Mouse (Mus musculus) v-Abl transformed pro-B cells (cell line): Measurements from ENCODE around the gene Snx27.

Source experiments
- in situ Hi-C, 2 experiments: fragments of 400-800 bp; cut with MboI; formaldehyde crosslinking; loops; one replicate each; pipeline ENCODE4 v1.15.1; 2025; ENCODE audit not compliant: unreplicated experiment in 2 of 2

Snx27 gene

DNA sequence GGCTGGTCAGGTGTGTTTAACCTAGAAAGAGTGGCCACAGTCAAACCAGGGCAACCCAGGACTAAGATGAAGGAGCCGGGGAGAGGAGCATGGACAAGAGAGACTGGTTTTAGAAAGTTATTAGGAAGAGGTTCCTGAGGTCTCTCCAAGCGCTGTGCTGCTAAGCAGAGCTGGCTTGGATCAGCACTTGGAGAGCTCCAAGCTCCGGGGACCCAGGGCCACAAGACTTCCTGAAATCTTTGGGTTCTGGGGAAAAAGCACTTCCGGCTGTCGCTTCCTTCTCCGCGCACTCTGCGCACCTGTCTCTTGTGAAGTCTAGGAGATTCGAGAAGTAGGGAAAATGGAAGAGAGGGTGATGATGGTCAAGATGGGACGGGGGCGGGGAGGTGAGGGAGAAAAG lies 103.0 kb downstream of the Snx27 start:
- in situ Hi-C loops = no loop called here

- in situ Hi-C loops = no loop called here
Observed at GRCm38 (mm10) chr3:94478591-94479169, 103.8 kb downstream of the Snx27 start.

DNA sequence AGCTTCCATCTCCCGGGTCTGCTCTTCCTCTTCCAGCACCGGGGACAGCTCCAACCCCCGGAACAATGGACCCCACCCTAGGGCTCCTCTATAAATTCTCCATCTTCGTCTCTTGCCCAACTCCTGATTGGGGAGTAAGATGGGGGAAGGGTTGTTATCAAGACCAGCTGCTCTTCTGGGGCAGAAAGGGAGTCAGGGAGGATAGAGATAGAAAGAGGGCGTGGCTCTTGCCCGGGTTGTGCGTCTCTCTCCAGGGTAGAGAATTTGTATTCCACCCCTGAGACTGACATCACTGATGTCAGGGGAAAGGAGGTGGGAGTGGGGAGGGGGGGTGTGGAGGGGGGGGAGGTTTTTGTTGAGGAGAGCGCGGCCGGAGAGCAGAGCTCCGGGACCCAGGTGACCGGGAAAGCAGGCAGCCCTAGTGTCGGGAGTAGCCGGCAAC lies 104.5 kb downstream of the Snx27 start, which contains the start of gene Celf3:
Gene Celf3 (plus strand): TSS at position 315 of the 442 bp plus-strand sequence.
- in situ Hi-C loops = no loop called here

DNA sequence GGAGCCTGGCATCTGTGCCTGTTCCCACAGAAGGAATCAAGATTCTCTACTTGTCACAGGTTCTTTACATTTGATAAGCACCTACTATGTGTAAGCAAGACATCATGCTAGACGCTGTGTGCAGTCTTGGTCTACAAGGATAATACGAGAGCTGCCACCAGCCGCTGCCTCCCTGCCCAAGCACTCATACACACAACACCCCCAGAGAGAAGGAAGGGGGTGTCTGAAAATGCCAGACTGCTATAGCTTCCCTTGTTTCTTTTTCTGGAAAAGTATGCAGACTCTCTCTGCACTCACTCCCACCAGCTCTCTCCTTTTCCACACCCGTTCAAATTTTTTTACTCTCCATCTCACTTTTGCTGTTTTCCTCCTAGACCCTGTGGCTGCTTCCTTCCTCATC lies 105.1 kb downstream of the Snx27 start:
- in situ Hi-C loops = no loop called here

- in situ Hi-C loops = no loop called here
Observed at GRCm38 (mm10) chr3:94476301-94477035, 106.0 kb downstream of the Snx27 start.

GRCm38 (mm10) chr3:94473567-94474232 lies 108.8 kb downstream of the Snx27 start:
- in situ Hi-C loops = no loop called here

DNA sequence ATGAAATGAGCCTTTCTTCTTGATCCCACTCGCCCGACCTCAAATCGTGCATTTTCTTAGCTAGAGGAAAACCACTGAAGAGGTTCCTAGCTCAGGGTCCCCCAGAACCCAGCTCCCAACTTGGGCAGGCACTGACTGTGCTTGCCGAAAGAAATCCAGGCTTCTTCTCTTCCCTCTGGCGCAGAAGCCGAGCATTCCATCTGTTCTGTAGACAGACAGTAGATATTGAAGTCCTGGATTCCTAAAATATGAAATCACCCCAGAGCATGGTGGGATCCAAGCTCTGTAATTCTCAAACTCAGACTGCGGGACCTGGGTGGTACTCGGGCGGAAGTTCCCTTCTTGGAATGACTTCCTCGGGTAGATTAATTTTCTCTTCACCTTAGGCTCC lies 109.4 kb downstream of the Snx27 start:
- in situ Hi-C loops = no loop called here

DNA sequence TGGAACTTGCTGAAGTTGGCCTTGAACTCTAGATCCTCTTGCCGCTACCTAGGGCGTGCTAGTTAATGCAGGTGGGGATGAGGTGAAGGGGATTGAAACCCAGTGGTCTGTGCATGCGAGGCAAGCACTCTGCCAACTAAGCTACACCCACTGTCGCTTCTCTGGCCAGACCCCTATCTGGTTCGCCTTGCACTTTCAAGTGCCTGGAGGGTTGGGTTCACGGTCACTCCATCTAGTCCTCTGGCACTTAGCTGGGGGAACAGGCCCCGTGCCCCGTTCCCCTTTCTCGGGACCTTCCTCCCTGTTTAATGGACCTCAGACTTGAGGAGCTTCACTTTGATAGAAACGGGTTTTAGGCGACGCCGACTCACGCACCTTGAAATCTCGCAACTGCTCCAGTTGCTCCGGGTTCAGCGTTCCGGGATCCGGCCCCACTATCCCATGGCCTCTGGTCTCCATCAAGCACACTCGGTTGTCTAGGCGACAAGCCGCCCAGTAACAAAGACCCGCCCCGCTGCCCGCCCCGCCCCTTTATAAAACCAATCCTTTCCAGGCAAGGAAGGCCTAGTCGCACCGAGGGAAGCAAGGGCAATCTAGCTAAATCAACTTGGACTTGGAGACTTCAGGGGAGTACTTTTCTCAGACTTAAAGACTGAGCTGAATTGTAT lies 109.9 kb downstream of the Snx27 start:
- in situ Hi-C loops = no loop called here

- in situ Hi-C loops = no loop called here
Observed at GRCm38 (mm10) chr3:94468931-94469330, 113.6 kb downstream of the Snx27 start.

DNA sequence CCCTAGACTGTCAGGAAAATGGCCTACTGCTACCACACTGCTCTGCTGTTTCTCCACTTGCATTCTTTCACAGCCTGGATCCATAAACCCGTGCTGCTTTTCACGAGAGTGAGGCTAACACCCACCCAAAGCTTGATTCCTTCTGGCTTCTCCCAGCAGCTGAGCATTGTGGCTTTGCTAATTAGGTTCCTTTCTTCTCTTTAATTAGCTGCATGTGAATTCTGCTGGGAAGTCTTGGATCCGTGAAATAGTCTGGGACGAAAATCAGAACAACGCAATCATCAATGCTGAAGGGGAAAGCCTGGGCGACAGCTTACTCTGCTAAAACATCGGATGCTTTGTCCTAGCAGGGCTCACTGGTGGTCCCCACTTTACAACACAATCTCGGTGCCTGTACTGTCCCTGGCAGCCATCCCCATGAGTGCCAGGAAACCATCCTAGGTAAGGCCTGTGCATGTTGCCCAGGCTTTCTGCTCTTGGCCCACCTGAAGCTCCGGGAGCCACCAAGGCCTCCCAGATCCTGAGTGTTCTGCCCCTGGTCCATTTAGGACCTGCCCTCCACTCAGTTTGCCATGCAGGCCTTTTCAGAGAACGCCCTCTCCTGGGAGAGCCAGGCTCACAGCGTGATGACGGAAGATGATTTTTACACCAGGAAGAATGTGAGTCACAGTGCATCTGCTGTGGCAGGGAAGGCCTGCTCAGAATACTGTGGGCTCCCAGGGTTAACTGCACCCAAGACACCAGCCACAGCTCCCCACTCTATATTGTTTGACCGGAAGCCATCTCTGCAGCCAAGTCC lies 116.7 kb downstream of the Snx27 start:
- in situ Hi-C loops = no loop called here

- in situ Hi-C loops = no loop called here
Observed at GRCm38 (mm10) chr3:94463926-94464578, 118.5 kb downstream of the Snx27 start.

DNA sequence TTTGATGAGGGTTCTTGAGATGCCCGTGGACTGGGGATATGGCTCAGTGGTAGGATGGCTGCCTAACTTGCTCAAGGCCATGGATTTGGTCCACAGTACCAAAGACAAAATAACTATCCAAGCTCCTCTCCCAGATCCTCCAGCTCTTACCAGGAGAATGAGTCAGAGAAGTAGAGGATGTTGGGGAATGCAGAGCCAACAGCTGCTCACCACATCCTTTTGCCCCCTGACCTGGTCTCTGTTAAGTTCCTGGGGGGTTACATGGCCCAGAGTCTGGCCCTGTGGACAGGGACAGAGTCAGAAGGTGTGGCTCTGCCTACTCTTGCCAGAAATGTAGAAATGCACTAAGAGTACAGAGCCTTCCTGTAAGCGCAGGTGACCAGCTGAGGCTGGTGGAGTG lies 122.7 kb downstream of the Snx27 start:
- in situ Hi-C loops = loop anchor here (5.0 to 10.0 kb wide), 4 partner anchors 142 to 445 kb away; no protein-coding TSS in a partner anchor

GRCm38 (mm10) chr3:94457055-94457454 lies 125.5 kb downstream of the Snx27 start:
- in situ Hi-C loops = loop anchor here (5.0 to 10.0 kb wide), 4 partner anchors 145 to 448 kb away; no protein-coding TSS in a partner anchor

DNA sequence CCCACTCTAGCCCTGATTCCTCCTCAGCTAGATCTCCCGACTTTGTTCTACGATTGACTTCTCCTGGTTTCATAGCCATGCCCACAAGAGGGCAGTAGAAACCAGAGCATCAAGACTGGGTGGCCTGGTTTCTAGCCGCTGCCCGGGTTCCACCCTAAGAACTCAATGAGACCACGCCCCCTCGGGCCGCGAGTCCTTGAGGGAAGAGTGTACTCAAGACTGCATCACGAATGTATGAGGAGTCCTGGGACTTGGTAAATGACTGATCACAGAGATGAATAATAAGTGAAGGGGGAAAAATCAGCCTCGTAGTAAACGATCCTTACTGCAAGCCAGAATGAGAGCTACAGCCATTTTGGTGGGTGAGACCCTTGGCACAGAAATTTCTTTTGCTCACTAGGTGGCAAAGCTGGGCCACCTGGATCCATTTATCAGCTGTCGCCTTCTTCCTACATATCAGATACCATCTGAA lies 126.0 kb downstream of the Snx27 start:
- in situ Hi-C loops = loop anchor here (5.0 to 10.0 kb wide), 4 partner anchors 146 to 448 kb away; no protein-coding TSS in a partner anchor

DNA sequence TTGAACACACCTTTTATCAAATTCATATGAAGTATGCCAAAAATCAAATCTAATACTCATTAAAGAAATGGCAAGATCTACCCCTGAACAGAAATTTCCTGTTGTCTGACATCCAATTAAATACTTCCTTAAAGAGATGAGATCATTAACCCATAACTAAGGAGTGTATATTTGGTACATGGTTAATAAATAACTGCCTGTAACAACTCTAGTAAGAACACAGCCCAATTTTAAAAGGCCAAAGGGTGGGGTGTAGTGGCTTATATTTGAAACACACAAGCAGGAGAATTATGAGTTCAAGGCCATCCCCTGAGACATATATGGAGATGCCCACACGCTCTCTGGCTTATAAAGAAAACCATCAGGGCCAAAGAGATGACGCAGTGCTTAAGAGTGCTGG lies 133.1 kb downstream of the Snx27 start:
- in situ Hi-C loops = no loop called here
